Mouse (Mus musculus) lung, postnatal 0 days (tissue): ENCODE data around the gene Agtpbp1.

ENCODE experiments used
- CTCF ChIP-seq: IDR thresholded peaks from 2 replicates; pipeline ENCODE4 v1.5.1; 2016; ENCODE audit warnings: antibody characterized with exemption, mild to moderate bottlenecking
- EP300 ChIP-seq: IDR thresholded peaks from 2 replicates; pipeline ENCODE4 v1.6.1; 2016; ENCODE audit warnings: antibody characterized with exemption, mild to moderate bottlenecking, control low read depth

DNA sequence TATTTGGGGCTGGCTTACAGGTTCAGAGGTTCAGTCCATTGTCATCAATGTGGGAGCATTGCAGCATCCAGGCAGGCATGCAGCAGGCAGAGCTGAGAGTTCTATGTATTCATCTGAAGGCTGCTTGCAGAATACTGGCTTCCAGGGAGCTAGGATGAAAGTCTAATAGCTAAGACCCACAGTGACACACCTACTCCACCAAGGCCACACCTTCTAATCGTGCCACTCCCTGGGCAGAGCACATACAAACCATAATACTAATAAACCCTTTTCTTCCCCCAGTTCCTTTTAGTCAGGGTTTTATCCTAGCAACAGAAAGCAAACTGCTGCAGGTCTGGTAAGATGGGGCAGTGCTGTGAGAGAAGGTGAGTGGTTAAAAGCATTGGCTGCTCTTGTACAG lies 7.6 kb upstream of the Agtpbp1 start:
- TF ChIP-seq EP300 (no peak), CTCF (no peak)
